Mouse (Mus musculus) heart, postnatal 0 days (tissue): ENCODE data around the gene Ppp2r5d. TPM values are rescaled to one million over a fixed set of nuclear protein-coding genes. Genes with fewer than 3 reads are reported as not detected.
A peak's percentile ranks its signal among the peaks of the same experiment; 100 is the strongest.

Experiments
- ATAC-seq: fragments of 200-750 bp; cut with Nextera tagmentation; 2 replicates; pipeline ENCODE4 v1.8.0; 2017; ENCODE audit warnings: low read depth, moderate number of reproducible peaks, moderate library complexity; ENCODE audit not compliant: insufficient read depth
- DNase-seq: peaks from one replicate; pipeline ENCODE4 v3.0.0-alpha.2; 2016; ENCODE audit warnings: low spot score
- H3K27ac ChIP-seq: fragments of 300-500 bp; sonication (generic); 2 replicates; pipeline ENCODE4 v1.5.1; 2014; ENCODE audit warnings: low read depth, mild to moderate bottlenecking
- H3K27me3 ChIP-seq: fragments of 300-500 bp; sonication (generic); 2 replicates; pipeline ENCODE4 v1.6.1; 2014; ENCODE audit warnings: low read length, mixed read lengths; ENCODE audit not compliant: control insufficient read depth, insufficient read depth
- H3K36me3 ChIP-seq: fragments of 300-500 bp; sonication (generic); replicated peaks from 2 replicates; pipeline ENCODE4 v1.6.1; 2014; ENCODE audit warnings: low read length, mixed read lengths; ENCODE audit not compliant: control insufficient read depth, insufficient read depth
- H3K4me1 ChIP-seq: fragments of 300-500 bp; sonication (generic); 2 replicates; pipeline ENCODE4 v1.6.1; 2014; ENCODE audit warnings: antibody characterized with exemption; ENCODE audit not compliant: control insufficient read depth, insufficient read depth
- H3K4me2 ChIP-seq: fragments of 300-500 bp; sonication (generic); 2 replicates; pipeline ENCODE4 v1.6.1; 2014; ENCODE audit warnings: low read depth, mild to moderate bottlenecking, low read length, moderate library complexity
- H3K4me3 ChIP-seq: fragments of 300-500 bp; sonication (generic); 2 replicates; pipeline ENCODE4 v1.5.1; 2014; ENCODE audit warnings: low read depth, low read length
- H3K9ac ChIP-seq: fragments of 300-500 bp; sonication (generic); replicated peaks from 2 replicates; pipeline ENCODE4 v1.6.1; 2014; ENCODE audit warnings: low read depth, low read length, mixed read lengths
- H3K9me3 ChIP-seq: fragments of 300-500 bp; sonication (generic); replicated peaks from 2 replicates; pipeline ENCODE4 v1.6.1; 2016; ENCODE audit warnings: low read length; ENCODE audit not compliant: control insufficient read depth
- CTCF ChIP-seq: IDR thresholded peaks from 2 replicates; pipeline ENCODE4 v1.5.1; 2016; ENCODE audit warnings: antibody characterized with exemption, control low read depth, low read depth
- EP300 ChIP-seq: IDR thresholded peaks from 2 replicates; pipeline ENCODE4 v1.6.1; 2016; ENCODE audit warnings: antibody characterized with exemption, low read depth
- WGBS: fragments of 180-500 bp; shearing (Covaris S2); extraction: QIAGEN DNeasy Blood & Tissue Kit; methylation state at CpG from one replicate; pipeline ENCODE4 v1.1.7; 2014; 5-methylcytosine and 5-hydroxymethylcytosine counted together
- polyA plus RNA-seq: library from polyadenylated mRNA; unstranded; fragments of >200 nt; fragmentation: Nextera tagmentation; extraction: Ambion mirVana; gene quantifications from 2 replicates; pipeline ENCODE4 v1.2.1, GENCODE M21; 2015
- total RNA-seq: library from RNA; depleted of rRNA; stranded (reverse); fragments of >200 nt; gene quantifications from 2 replicates; pipeline ENCODE4 v1.2.3, GENCODE M21; 2014; ENCODE audit warnings: low replicate concordance

The Ppp2r5d gene
- total and polyA plus RNA-seq, 2 experiments from 2014 or later = 25.2 to 46.3 TPM

- Histone ChIP-seq H3K36me3 (peaks cover 6% of the 10 kb centered on the region; the same call in 1 of the 2 replicates), H3K27ac (no peak overlapping the region), H3K9me3 (no peaks in the 10 kb centered on the region), H3K9ac (no peak overlapping the region), H3K27me3 (peaks cover 11% of the 10 kb centered on the region; the same call in 1 of the 2 replicates), H3K4me3 (no peak overlapping the region), H3K4me2 (no peak overlapping the region), H3K4me1 (no peaks in the 10 kb centered on the region)
- ATAC-seq (no peak), DNase-seq (no peak)
- WGBS = 90% methylated on average over 11 of the region's 11 CpGs
- no peak for TF ChIP-seq CTCF
- no peak for TF ChIP-seq EP300
Measured at GRCm38 (mm10) chr17:46727271-46727670, 22.4 kb upstream of the Ppp2r5d start.

- 83% methylated on average over 26 of the region's 26 CpGs for whole genome bisulfite sequencing
- peaks cover 12% of the 10 kb centered on the region; the same call in 1 of the 2 replicates for H3K36me3 ChIP-seq
- ATAC-seq = no peak
- no peak for TF ChIP-seq EP300
- TF ChIP-seq CTCF = no peak
- H3K9me3 ChIP-seq = no peaks in the 10 kb centered on the region
- H3K9ac ChIP-seq = no peak overlapping the region
- no peaks in the 10 kb centered on the region for H3K4me1 ChIP-seq
- H3K27me3 ChIP-seq = peaks cover 11% of the 10 kb centered on the region; the same call in 1 of the 2 replicates
- H3K27ac ChIP-seq = no peak overlapping the region
- no peak overlapping the region for H3K4me3 ChIP-seq
- no peak overlapping the region for H3K4me2 ChIP-seq
- DNase-seq = no peak
Measured at GRCm38 (mm10) chr17:46725731-46726645, 21.1 kb upstream of the Ppp2r5d start.

- 47% methylated on average over 9 of the region's 9 CpGs for WGBS
- Histone ChIP-seq H3K9me3 (no peaks in the 10 kb centered on the region), H3K4me1 (no peaks in the 10 kb centered on the region), H3K9ac (no peak overlapping the region), H3K27me3 (peaks cover 11% of the 10 kb centered on the region; the same call in 1 of the 2 replicates), H3K27ac (no peak overlapping the region), H3K4me2 (no peak overlapping the region), H3K4me3 (no peak overlapping the region), H3K36me3 (peaks cover 12% of the 10 kb centered on the region; the same call in 1 of the 2 replicates)
- ATAC-seq (peak; percentile 63), DNase-seq (peak; percentile 59)
- TF ChIP-seq CTCF (peak; percentile 61), EP300 (no peak)
Measured at GRCm38 (mm10) chr17:46725273-46725672, 20.4 kb upstream of the Ppp2r5d start.

GRCm38 (mm10) chr17:46724477-46725084 is 19.7 kb upstream of the Ppp2r5d start:
- Histone ChIP-seq H3K9me3 (no peaks in the 10 kb centered on the region), H3K4me2 (no peak overlapping the region), H3K27me3 (peaks cover 11% of the 10 kb centered on the region; the same call in 1 of the 2 replicates), H3K4me3 (no peak overlapping the region), H3K4me1 (no peaks in the 10 kb centered on the region), H3K36me3 (peaks cover 12% of the 10 kb centered on the region; the same call in 1 of the 2 replicates), H3K9ac (no peak overlapping the region), H3K27ac (no peak overlapping the region)
- DNase-seq (no peak), ATAC-seq (no peak)
- TF ChIP-seq CTCF (no peak), EP300 (no peak)
- 83% methylated on average over 14 of the region's 20 CpGs for WGBS

- no peak overlapping the region for H3K27ac ChIP-seq
- no peak overlapping the region for H3K9ac ChIP-seq
- ATAC-seq = no peak
- no peaks in the 10 kb centered on the region for H3K9me3 ChIP-seq
- H3K27me3 ChIP-seq = no peaks in the 10 kb centered on the region
- no peak for TF ChIP-seq EP300
- no peak for TF ChIP-seq CTCF
- H3K4me3 ChIP-seq = no peak overlapping the region
- no peak for DNase-seq
- H3K36me3 ChIP-seq = peaks cover 12% of the 10 kb centered on the region; the same call in 1 of the 2 replicates
- no peaks in the 10 kb centered on the region for H3K4me1 ChIP-seq
- no peak overlapping the region for H3K4me2 ChIP-seq
- 85% methylated on average over 7 of the region's 7 CpGs for WGBS
Measured at GRCm38 (mm10) chr17:46721077-46721476, 16.2 kb upstream of the Ppp2r5d start.
